Mouse (Mus musculus) spleen, adult 2 months (tissue): Measurements from ENCODE around the gene Oit3. TPM values are rescaled to one million over a fixed set of nuclear protein-coding genes. Genes with fewer than 3 reads are reported as not detected.
"Not testable (repeated sequence)": the region's sequence is repeated elsewhere in the genome, so short reads cannot be mapped to it uniquely, and the experiment has no call there.

ENCODE experiments used
- DNase-seq, 2 experiments: peaks; one replicate each; pipeline versions ENCODE4 v3.0.0 to v3.0.0-alpha.2; 2012 to 2021; ENCODE audit warnings: low spot score in 2 of 2, low read depth in 1 of 2
- H3K27ac ChIP-seq: fragments of 200-500 bp; 2 replicates; pipeline ENCODE4 v1.5.1; 2012; ENCODE audit warnings: low read length, inconsistent platforms; ENCODE audit not compliant: insufficient read depth
- H3K27me3 ChIP-seq: fragments of 200-500 bp; 2 replicates; pipeline ENCODE4 v1.6.1; 2012; ENCODE audit warnings: mild to moderate bottlenecking, moderate library complexity, low read length, inconsistent platforms; ENCODE audit not compliant: control insufficient read depth, insufficient read depth
- H3K36me3 ChIP-seq: fragments of 200-500 bp; 2 replicates; pipeline ENCODE4 v1.6.1; 2012; ENCODE audit warnings: mild to moderate bottlenecking, low read length, inconsistent platforms; ENCODE audit not compliant: control insufficient read depth, insufficient read depth
- H3K4me1 ChIP-seq: fragments of 200-500 bp; 2 replicates; pipeline ENCODE4 v1.6.1; 2011; ENCODE audit warnings: inconsistent platforms; ENCODE audit not compliant: control insufficient read depth, insufficient read depth, insufficient read length
- H3K4me3 ChIP-seq: fragments of 200-500 bp; 2 replicates; pipeline ENCODE4 v1.5.1; 2011; ENCODE audit warnings: mild to moderate bottlenecking, inconsistent platforms; ENCODE audit not compliant: insufficient read depth, insufficient read length; ENCODE audit errors: extremely low read depth
- CTCF ChIP-seq: fragments of 200-500 bp; IDR thresholded peaks from 2 replicates; pipeline ENCODE4 v1.5.1; 2011; ENCODE audit warnings: mild to moderate bottlenecking, inconsistent platforms; ENCODE audit not compliant: insufficient read depth, insufficient read length, insufficient replicate concordance; ENCODE audit errors: extremely low read depth
- POLR2A ChIP-seq: fragments of 200-500 bp; IDR thresholded peaks from 2 replicates; pipeline ENCODE4 v1.6.1; 2011; ENCODE audit warnings: low read depth, low read length, inconsistent platforms
- WGBS: fragments of 180-500 bp; shearing (Covaris S2); methylation state at CpG from one replicate; pipeline ENCODE4 v1.1.7; 2018; 5-methylcytosine and 5-hydroxymethylcytosine counted together
- polyA plus RNA-seq: library from polyadenylated mRNA; depleted of rRNA; stranded (reverse); fragments of >200 nt; gene quantifications from 2 replicates; pipeline ENCODE4 v1.2.3, GENCODE M21; 2012; rRNA removed

Gene Oit3
- polyA plus RNA-seq, 1 experiment, result 5.2 TPM

DNA sequence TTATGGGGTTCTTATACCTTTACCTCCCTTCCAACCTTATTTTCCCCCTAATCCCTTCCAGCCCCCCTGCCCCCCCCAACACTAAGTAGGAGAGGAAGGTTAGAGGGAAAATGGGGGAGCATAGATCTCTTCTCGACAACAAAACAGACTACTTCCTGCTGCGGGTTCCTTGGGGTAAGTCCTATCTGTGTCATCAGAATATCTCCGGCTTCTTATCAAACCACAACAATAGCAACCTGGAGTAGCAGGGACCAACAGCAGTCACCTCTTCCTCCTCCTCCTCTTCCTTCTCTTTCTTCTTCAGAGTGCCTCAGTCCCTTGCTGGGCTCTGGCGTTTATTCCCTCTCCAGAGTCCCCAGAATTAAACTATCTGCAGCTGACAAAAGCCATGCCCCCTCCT lies 49.7 kb downstream of the Oit3 start:
- H3K27me3 ChIP-seq, result no peaks in the 10 kb centered on the region
- no peak overlapping the region for H3K4me3 ChIP-seq
- no peaks in the 10 kb centered on the region for H3K36me3 ChIP-seq
- 4% methylated on average over 4 of the region's 4 CpGs for WGBS
- TF ChIP-seq POLR2A, result no peak
- no peak for TF ChIP-seq CTCF
- no peak overlapping the region for H3K27ac ChIP-seq
- DNase-seq, result no peak
- no peaks in the 10 kb centered on the region; the same call in 1 of the 2 replicates for H3K4me1 ChIP-seq

DNA sequence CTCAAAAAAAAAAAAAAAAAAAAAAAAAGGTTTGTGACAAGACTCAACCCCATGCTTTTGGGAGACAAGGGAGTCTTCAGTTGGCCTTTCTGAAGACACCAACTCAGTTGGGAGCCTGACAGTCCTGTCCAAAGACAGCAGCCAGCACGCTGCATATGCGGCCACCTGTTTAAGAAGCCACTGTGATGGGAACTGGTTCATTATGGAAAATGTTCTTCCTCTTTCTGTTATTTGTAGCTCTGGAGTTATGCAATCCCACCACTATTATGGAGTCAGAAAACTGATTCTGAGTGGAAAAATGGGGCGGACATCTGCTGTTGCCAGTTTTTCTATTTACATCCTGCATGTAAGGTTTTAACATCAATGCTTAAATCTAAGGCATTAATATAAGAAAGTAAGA lies 51.9 kb downstream of the Oit3 start:
- Histone ChIP-seq H3K27ac (no peak overlapping the region), H3K36me3 (no peaks in the 10 kb centered on the region), H3K4me1 (no peaks in the 10 kb centered on the region; the same call in 1 of the 2 replicates), H3K27me3 (no peaks in the 10 kb centered on the region), H3K4me3 (no peak overlapping the region)
- TF ChIP-seq POLR2A (no peak), CTCF (no peak)
- no peak for DNase-seq
- 91% methylated on average over 3 of the region's 3 CpGs for WGBS

DNA sequence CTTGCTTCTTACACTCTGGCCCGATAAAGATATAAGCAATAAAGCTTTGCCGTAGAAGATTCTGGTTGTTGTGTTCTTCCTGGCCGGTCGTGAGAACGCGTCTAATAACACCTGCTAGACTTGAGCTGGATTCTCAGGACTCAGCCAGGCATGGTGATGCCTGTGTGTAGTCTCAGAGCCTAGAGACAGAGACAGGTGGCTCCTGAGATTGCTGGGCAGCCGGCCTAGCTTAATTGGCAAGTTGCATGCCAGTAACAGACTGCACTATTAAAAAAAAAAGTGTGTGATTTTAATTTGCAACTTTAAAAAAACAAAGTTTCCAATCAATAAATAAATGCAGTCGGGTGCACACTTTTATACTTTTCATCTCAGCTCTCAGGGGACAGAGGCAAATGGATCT lies 54.6 kb downstream of the Oit3 start:
- H3K27ac ChIP-seq, result no peak overlapping the region
- no peak for TF ChIP-seq POLR2A
- TF ChIP-seq CTCF, result no peak
- H3K4me3 ChIP-seq, result no peak overlapping the region
- no peak for DNase-seq
- 91% methylated on average over 8 of the region's 8 CpGs for WGBS
- H3K27me3 ChIP-seq, result no peaks in the 10 kb centered on the region
- H3K4me1 ChIP-seq, result no peaks in the 10 kb centered on the region; the same call in 1 of the 2 replicates
- no peaks in the 10 kb centered on the region for H3K36me3 ChIP-seq

DNA sequence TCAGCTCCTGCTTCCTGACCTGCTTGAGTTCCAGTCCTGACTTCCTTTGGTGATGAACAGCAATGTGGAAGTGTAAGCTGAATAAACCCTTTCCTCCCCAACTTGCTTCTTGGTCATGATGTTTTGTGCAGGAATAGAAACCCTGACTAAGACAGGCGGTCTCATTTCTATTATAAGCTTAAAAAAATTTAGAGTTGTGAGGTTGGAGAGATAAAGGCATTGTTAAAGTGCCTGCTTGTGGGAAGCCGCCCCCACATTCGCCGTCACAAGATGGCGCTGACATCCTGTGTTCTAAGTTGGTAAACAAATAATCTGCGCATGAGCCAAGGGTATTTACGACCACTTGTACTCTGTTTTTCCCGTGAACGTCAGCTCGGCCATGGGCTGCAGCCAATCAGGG lies 60.0 kb downstream of the Oit3 start:
- DNase-seq, H3K36me3 ChIP-seq: not testable (repeated sequence)

DNA sequence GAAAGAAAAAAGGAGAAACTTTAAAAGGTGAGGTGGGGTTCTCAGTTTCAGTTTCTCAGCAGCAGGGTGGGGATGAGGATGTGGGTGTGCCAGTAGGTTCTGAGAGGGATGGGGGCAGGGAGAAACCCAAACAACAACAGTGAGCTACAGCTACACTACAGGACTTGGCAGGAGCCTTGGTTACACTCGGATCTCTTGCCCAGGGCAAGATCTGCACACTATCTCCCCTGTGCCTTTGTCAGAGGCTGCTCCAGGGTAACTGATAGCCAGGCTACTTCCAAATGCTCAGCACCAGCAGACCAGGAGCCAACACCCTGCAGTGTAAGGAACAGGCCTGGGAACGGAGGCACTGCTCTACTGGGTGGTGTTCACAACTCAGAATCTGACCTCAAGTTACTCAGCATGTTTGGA lies 61.2 kb downstream of the Oit3 start:
- no peak overlapping the region for H3K4me3 ChIP-seq
- H3K36me3 ChIP-seq, result no peaks in the 10 kb centered on the region
- H3K4me1 ChIP-seq, result peaks cover 3% of the 10 kb centered on the region; the same call in 1 of the 2 replicates
- TF ChIP-seq CTCF (no peak), POLR2A (no peak)
- DNase-seq, result no peak
- peak overlapping the region; percentile 78 for H3K27ac ChIP-seq
- WGBS, result 58% methylated on average over 2 of the region's 2 CpGs
- H3K27me3 ChIP-seq, result no peaks in the 10 kb centered on the region

More for the DNA sequence above, 60.0 kb downstream of the Oit3 start:
- whole genome bisulfite sequencing, result 95% methylated on average over 7 of the region's 10 CpGs
- H3K27ac ChIP-seq, H3K4me1 ChIP-seq, H3K4me3 ChIP-seq, H3K27me3 ChIP-seq: not testable (repeated sequence)

DNA sequence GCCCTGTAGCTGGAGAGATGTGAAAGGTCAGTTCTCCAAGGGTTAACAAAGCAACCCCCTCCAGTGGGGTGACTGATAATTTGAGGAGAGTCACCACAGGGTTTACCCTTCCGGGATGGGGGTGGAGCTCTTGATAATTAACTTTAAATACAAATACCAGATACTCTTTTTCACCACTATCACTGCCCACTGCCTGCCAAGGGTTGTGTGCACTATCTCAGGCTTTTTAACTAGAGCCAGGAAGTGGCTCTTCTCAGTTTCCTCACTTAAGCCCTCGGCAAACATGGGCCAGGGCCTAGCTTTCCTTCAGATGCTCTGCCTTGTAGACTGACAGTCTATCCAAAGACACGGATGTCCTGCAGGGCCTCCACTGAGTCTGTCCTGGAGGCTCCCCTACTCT lies 61.7 kb downstream of the Oit3 start:
- Histone ChIP-seq H3K4me3 (no peak overlapping the region), H3K27ac (peak overlapping the region; percentile 78), H3K36me3 (no peaks in the 10 kb centered on the region), H3K27me3 (no peaks in the 10 kb centered on the region), H3K4me1 (peaks cover 3% of the 10 kb centered on the region; the same call in 1 of the 2 replicates)
- WGBS, result 40% methylated on average over 3 of the region's 3 CpGs
- TF ChIP-seq POLR2A (no peak), CTCF (no peak)
- DNase-seq, result no peak

DNA sequence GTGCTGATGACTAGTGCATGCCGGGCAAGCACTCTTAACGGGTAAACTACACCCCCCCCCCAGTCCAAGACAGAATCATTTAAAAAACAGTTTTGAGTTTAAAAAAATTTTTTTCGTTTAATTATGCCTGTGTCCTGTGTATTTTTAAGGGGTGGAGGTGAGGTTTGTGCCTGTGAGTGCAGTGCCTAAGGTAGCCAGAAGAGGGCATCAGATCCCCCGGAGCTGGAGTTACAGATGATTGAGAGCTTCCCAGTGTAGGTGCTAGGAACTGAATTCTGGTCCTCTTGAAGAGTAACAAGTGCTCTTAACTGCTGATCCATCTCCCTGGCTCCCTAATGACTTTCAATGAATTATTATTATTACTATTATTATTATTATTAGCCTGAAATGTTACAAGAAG lies 62.9 kb downstream of the Oit3 start:
- Histone ChIP-seq H3K27me3 (no peaks in the 10 kb centered on the region), H3K36me3 (no peaks in the 10 kb centered on the region; the same call in 1 of the 2 replicates), H3K4me3 (no peak overlapping the region), H3K4me1 (peaks cover 3% of the 10 kb centered on the region; the same call in 1 of the 2 replicates), H3K27ac (no peak overlapping the region)
- TF ChIP-seq POLR2A, result no peak
- no peak for TF ChIP-seq CTCF
- DNase-seq, result no peak
- WGBS, result 89% methylated on average over 4 of the region's 4 CpGs

DNA sequence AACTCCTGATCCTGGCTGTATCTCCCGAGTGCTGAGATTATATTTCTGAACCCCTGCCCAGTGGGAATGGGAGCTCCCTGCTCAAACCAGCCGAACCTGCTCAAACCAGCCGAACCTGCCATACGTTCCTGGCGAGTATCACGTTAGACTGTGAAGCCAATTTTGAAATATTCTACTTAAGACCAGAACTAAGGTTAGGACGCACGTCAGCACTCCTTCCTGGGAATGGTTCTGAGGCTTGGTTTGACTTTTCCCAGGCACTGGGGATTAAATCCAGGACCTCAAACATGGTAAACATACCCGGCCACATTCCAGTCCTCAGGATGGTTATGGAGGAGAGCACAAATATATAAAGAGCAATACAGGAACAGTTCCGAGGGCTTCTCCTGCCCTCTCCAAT lies 63.7 kb downstream of the Oit3 start:
- Histone ChIP-seq H3K36me3 (peaks cover 3% of the 10 kb centered on the region), H3K27ac (no peak overlapping the region), H3K4me1 (peaks cover 3% of the 10 kb centered on the region; the same call in 1 of the 2 replicates), H3K27me3 (no peaks in the 10 kb centered on the region), H3K4me3 (no peak overlapping the region)
- no peak for DNase-seq
- no peak for TF ChIP-seq CTCF
- TF ChIP-seq POLR2A, result no peak
- 93% methylated on average over 10 of the region's 10 CpGs for WGBS

Other genes with a start within 250 kb of the Oit3 start
- 1.4 and 2.0 TPM in 2 replicates for gene Sept10, start 219.9 kb downstream of the Oit3 start, polyA plus RNA-seq
- 2.5 and 3.4 TPM in 2 replicates for gene Sowahc, start 219.8 kb downstream of the Oit3 start, polyA plus RNA-seq
- 5.3 and 7.1 TPM in 2 replicates for gene P4ha1, start 118.5 kb downstream of the Oit3 start, polyA plus RNA-seq
- gene Gm10273, start 46.1 kb downstream of the Oit3 start, polyA plus RNA-seq, result 1.7 and 2.5 TPM in 2 replicates
- gene Pla2g12b, start 38.1 kb downstream of the Oit3 start, polyA plus RNA-seq, result not detected in 2 replicates
- gene Gm10322, start 174.3 kb upstream of the Oit3 start, polyA plus RNA-seq, result not detected in 2 replicates
- gene Mcu, start 174.9 kb upstream of the Oit3 start, polyA plus RNA-seq, result 5.3 and 6.6 TPM in 2 replicates